Mouse (Mus musculus): ENCODE measurements around the gene Smurf1. TPM values are rescaled to one million over a fixed set of nuclear protein-coding genes. Genes with fewer than 3 reads are reported as not detected.

Smurf1 gene
- polyA plus RNA-seq, 1 experiment from 2014 or later, result 29.7 TPM

GRCm38 (mm10) chr5:144950428-144951051 lies 15.1 kb downstream of the Smurf1 start:
- H3K36me3 ChIP-seq, result no peaks in the 10 kb centered on the region
- H3K4me2 ChIP-seq (replicated peaks), result no peak overlapping the region
- no peaks in the 10 kb centered on the region for H3K9me3 ChIP-seq
- 91% methylated on average over 5 of the region's 5 CpGs for WGBS
- no peak overlapping the region for H3K9ac ChIP-seq (replicated peaks)
- H3K4me1 ChIP-seq, result peaks cover 30% of the 10 kb centered on the region
- no peak overlapping the region for H3K27ac ChIP-seq (replicated peaks)
- ATAC-seq (replicated peaks), result no peak
- H3K27me3 ChIP-seq, result no peaks in the 10 kb centered on the region
- no peak overlapping the region for H3K4me3 ChIP-seq

- Histone ChIP-seq H3K27me3 (no peaks in the 10 kb centered on the region), H3K36me3 (no peaks in the 10 kb centered on the region), H3K9ac (replicated peaks) (no peak overlapping the region), H3K4me1 (peaks cover 30% of the 10 kb centered on the region), H3K4me2 (replicated peaks) (no peak overlapping the region), H3K27ac (replicated peaks) (no peak overlapping the region), H3K4me3 (no peak overlapping the region), H3K9me3 (no peaks in the 10 kb centered on the region)
- 72% methylated on average over 4 of the region's 4 CpGs for WGBS
- ATAC-seq (replicated peaks), result no peak
These were observed 15.8 kb downstream of the Smurf1 start for GRCm38 (mm10) chr5:144949856-144950255.

DNA sequence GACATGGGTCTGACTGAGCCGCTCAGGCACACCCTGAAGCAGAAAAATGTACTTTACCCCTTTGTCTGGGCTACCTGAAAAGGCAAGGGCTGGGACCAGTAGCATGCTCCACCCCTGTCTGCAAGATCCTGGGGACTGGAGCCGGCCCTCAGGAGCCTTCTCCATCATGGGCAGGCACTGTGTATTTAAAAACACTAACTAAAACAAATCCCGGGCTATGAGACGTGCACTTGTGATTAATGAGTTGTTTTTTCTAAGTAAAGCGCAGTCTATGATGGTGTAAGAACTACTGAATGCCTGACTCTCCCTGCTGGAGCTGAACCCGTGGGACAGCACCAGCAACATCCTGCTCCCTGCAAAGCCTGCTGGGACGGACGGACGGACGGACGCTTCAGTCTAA lies 17.2 kb downstream of the Smurf1 start:
- no peaks in the 10 kb centered on the region for H3K27me3 ChIP-seq
- no peak overlapping the region for H3K9ac ChIP-seq (replicated peaks)
- 79% methylated on average over 11 of the region's 11 CpGs for WGBS
- no peaks in the 10 kb centered on the region for H3K9me3 ChIP-seq
- H3K4me2 ChIP-seq (replicated peaks), result no peak overlapping the region
- no peak overlapping the region; the same call in 1 of the 2 replicates for H3K27ac ChIP-seq (replicated peaks)
- H3K4me3 ChIP-seq, result no peak overlapping the region
- peaks cover 20% of the 10 kb centered on the region for H3K4me1 ChIP-seq
- H3K36me3 ChIP-seq, result no peaks in the 10 kb centered on the region
- no peak for ATAC-seq (replicated peaks)

- Histone ChIP-seq H3K4me1 (peaks cover 19% of the 10 kb centered on the region), H3K4me3 (no peak overlapping the region), H3K9ac (replicated peaks) (no peak overlapping the region), H3K9me3 (no peaks in the 10 kb centered on the region), H3K36me3 (no peaks in the 10 kb centered on the region), H3K4me2 (replicated peaks) (no peak overlapping the region), H3K27me3 (no peaks in the 10 kb centered on the region), H3K27ac (replicated peaks) (no peak overlapping the region; the same call in 1 of the 2 replicates)
- 44% methylated on average over 1 of the region's 1 CpGs for WGBS
- no peak for ATAC-seq (replicated peaks)
These were observed 17.6 kb downstream of the Smurf1 start for GRCm38 (mm10) chr5:144948002-144948401.

DNA sequence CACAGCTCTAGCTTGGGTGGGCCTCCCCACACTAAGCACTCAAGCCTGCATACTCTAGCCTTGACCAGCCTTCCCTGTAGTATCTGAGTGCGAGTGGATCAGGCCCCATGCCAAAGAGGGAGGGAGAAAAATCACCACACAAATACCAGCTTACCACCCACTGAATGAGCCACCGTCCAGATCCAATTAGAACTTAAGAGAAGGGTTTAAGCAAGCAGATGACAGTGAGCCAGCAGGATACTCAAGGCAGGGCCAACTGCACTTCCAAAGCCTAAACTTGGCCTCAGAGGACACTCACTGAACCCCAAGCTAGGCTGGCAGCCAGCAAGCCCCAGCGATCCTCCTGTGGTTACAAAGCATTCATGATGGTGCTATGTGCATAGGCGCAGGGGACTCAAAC lies 19.6 kb downstream of the Smurf1 start:
- 47% methylated on average over 4 of the region's 4 CpGs for WGBS
- ATAC-seq (replicated peaks), result no peak
- no peak overlapping the region for H3K4me3 ChIP-seq

GRCm38 (mm10) chr5:144944932-144945331 lies 20.7 kb downstream of the Smurf1 start:
- H3K9me3 ChIP-seq, result no peaks in the 10 kb centered on the region
- H3K27ac ChIP-seq (replicated peaks), result no peak overlapping the region
- H3K4me3 ChIP-seq, result no peak overlapping the region
- ATAC-seq (replicated peaks), result no peak
- no peaks in the 10 kb centered on the region for H3K36me3 ChIP-seq
- H3K27me3 ChIP-seq, result no peaks in the 10 kb centered on the region
- WGBS, result 86% methylated on average over 7 of the region's 7 CpGs
- H3K4me2 ChIP-seq (replicated peaks), result no peak overlapping the region
- H3K9ac ChIP-seq (replicated peaks), result no peak overlapping the region
- peaks cover 36% of the 10 kb centered on the region for H3K4me1 ChIP-seq

More for the DNA sequence above, 19.6 kb downstream of the Smurf1 start:
- no peaks in the 10 kb centered on the region for H3K36me3 ChIP-seq
- no peaks in the 10 kb centered on the region for H3K27me3 ChIP-seq
- H3K4me1 ChIP-seq, result peaks cover 29% of the 10 kb centered on the region
- H3K9ac ChIP-seq (replicated peaks), result no peak overlapping the region
- H3K4me2 ChIP-seq (replicated peaks), result no peak overlapping the region
- no peaks in the 10 kb centered on the region for H3K9me3 ChIP-seq
- H3K27ac ChIP-seq (replicated peaks), result no peak overlapping the region

DNA sequence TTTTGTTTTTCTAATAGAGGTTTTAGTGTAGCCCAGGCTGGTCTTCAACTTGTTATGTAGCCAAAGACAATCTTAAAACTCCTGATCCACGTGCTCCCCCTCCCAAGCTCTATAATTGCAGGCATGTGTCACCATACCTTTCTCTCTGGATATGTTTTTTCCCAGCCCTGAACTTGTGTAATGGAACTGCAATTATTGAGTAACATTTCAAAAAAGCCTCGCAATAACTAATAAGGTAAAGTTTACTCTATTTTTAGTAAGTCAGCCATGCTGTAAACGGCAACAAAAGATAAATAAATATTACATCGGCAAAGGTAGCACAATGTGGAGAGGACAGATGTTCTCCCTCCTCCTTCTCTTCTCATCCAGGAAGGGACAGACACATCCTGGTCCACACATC lies 21.3 kb downstream of the Smurf1 start:
- Histone ChIP-seq H3K4me2 (replicated peaks) (no peak overlapping the region), H3K27me3 (no peaks in the 10 kb centered on the region), H3K36me3 (no peaks in the 10 kb centered on the region), H3K9ac (replicated peaks) (no peak overlapping the region), H3K27ac (replicated peaks) (no peak overlapping the region), H3K4me3 (no peak overlapping the region), H3K9me3 (no peaks in the 10 kb centered on the region), H3K4me1 (peaks cover 33% of the 10 kb centered on the region)
- 80% methylated on average over 4 of the region's 4 CpGs for WGBS
- no peak for ATAC-seq (replicated peaks)

GRCm38 (mm10) chr5:144943346-144943745 lies 22.3 kb downstream of the Smurf1 start:
- Histone ChIP-seq H3K27me3 (no peaks in the 10 kb centered on the region), H3K36me3 (no peaks in the 10 kb centered on the region), H3K9ac (replicated peaks) (no peak overlapping the region), H3K4me3 (no peak overlapping the region), H3K27ac (replicated peaks) (no peak overlapping the region), H3K9me3 (no peaks in the 10 kb centered on the region), H3K4me1 (peaks cover 32% of the 10 kb centered on the region), H3K4me2 (replicated peaks) (no peak overlapping the region)
- ATAC-seq (replicated peaks), result no peak
- WGBS, result 89% methylated on average over 6 of the region's 6 CpGs

- Histone ChIP-seq H3K4me1 (peaks cover 31% of the 10 kb centered on the region), H3K27me3 (no peaks in the 10 kb centered on the region), H3K9ac (replicated peaks) (no peak overlapping the region), H3K4me2 (replicated peaks) (no peak overlapping the region), H3K36me3 (no peaks in the 10 kb centered on the region), H3K9me3 (no peaks in the 10 kb centered on the region), H3K4me3 (no peak overlapping the region), H3K27ac (replicated peaks) (no peak overlapping the region)
- 73% methylated on average over 9 of the region's 9 CpGs for WGBS
- no peak for ATAC-seq (replicated peaks)
These were observed 23.2 kb downstream of the Smurf1 start for GRCm38 (mm10) chr5:144942431-144942830.

GRCm38 (mm10) chr5:144940904-144941303 lies 24.7 kb downstream of the Smurf1 start:
- H3K36me3 ChIP-seq, result no peaks in the 10 kb centered on the region
- H3K9ac ChIP-seq (replicated peaks), result no peak overlapping the region
- H3K4me1 ChIP-seq, result peaks cover 26% of the 10 kb centered on the region
- no peaks in the 10 kb centered on the region for H3K9me3 ChIP-seq
- H3K27me3 ChIP-seq, result no peaks in the 10 kb centered on the region
- H3K4me3 ChIP-seq, result no peak overlapping the region
- ATAC-seq (replicated peaks), result 0 out of 2 replicates have a peak, but pooled peaks have one; percentile 49
- 50% methylated on average over 3 of the region's 3 CpGs for WGBS
- H3K4me2 ChIP-seq (replicated peaks), result no peak overlapping the region
- H3K27ac ChIP-seq (replicated peaks), result peak overlapping the region; percentile 29

DNA sequence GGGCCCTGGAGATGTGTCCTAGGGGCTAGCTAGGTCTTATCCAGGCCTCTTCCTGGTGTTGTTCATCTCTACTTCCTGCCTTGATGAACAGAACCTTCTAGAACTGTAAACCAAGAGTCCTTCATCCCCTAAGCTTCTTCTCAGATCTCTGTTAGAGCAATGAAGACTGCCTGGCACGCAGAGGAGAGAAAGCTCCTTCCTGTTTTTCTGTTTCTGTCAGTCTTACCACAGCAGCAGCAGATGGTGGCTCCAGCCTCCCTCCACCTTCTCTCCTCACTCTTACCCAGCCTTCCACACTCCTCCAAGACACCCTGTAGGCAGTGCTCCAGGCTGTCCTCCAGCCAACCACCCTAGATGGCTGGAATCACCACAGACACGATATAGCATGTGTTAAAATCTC lies 28.3 kb downstream of the Smurf1 start:
- Histone ChIP-seq H3K9me3 (no peaks in the 10 kb centered on the region), H3K27ac (replicated peaks) (no peak overlapping the region), H3K4me2 (replicated peaks) (no peak overlapping the region), H3K36me3 (no peaks in the 10 kb centered on the region), H3K9ac (replicated peaks) (no peak overlapping the region), H3K4me3 (no peak overlapping the region), H3K27me3 (no peaks in the 10 kb centered on the region), H3K4me1 (peaks cover 19% of the 10 kb centered on the region)
- WGBS, result 75% methylated on average over 2 of the region's 2 CpGs
- ATAC-seq (replicated peaks), result no peak

GRCm38 (mm10) chr5:144933486-144933885 lies 32.2 kb downstream of the Smurf1 start:
- Histone ChIP-seq H3K4me3 (no peak overlapping the region), H3K4me2 (replicated peaks) (no peak overlapping the region), H3K9ac (replicated peaks) (no peak overlapping the region), H3K27me3 (no peaks in the 10 kb centered on the region), H3K27ac (replicated peaks) (no peak overlapping the region), H3K4me1 (peaks cover 8% of the 10 kb centered on the region; the same call in 1 of the 2 replicates), H3K36me3 (no peaks in the 10 kb centered on the region), H3K9me3 (no peaks in the 10 kb centered on the region)
- ATAC-seq (replicated peaks), result no peak
- WGBS, result 86% methylated on average over 4 of the region's 4 CpGs

DNA sequence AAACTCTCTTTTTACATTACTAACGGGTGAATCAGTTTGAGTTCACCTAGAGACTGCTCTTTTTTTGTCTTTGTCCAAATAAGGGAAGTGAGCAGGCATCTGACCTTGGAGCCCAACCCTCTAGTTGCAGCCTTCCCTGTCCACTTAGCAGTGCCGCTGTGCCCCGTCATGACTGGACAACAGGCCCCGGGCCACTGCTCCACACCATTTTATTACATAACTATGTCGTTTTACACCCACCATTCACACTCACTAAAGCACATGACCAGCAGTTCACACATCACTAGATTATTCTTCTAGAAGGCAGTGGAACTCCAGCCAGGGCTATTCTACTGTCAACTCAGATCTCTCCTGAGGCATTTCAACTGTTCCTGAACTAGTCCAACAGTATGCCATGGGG lies 33.8 kb downstream of the Smurf1 start:
- peaks cover 3% of the 10 kb centered on the region; the same call in 1 of the 2 replicates for H3K4me1 ChIP-seq
- no peaks in the 10 kb centered on the region for H3K9me3 ChIP-seq
- no peaks in the 10 kb centered on the region for H3K27me3 ChIP-seq
- ATAC-seq (replicated peaks), result no peak
- 91% methylated on average over 5 of the region's 5 CpGs for WGBS
- H3K9ac ChIP-seq (replicated peaks), result no peak overlapping the region
- no peaks in the 10 kb centered on the region for H3K36me3 ChIP-seq
- no peak overlapping the region for H3K4me2 ChIP-seq (replicated peaks)
- H3K27ac ChIP-seq (replicated peaks), result no peak overlapping the region
- no peak overlapping the region for H3K4me3 ChIP-seq

Data from forebrain, embryonic 15.5 days (tissue).